Mouse (Mus musculus) forebrain, embryonic 13.5 days (tissue): ENCODE measurements around the gene Fdx1l. TPM values are rescaled to one million over a fixed set of nuclear protein-coding genes. Genes with fewer than 3 reads are reported as not detected.

Experiments used
- ATAC-seq: fragments of 200-750 bp; cut with Nextera tagmentation; 2 replicates; pipeline ENCODE4 v1.8.0; 2017
- H3K27ac ChIP-seq: fragments of 300-500 bp; sonication (generic); 2 replicates; pipeline ENCODE4 v1.5.1; 2015; ENCODE audit warnings: inconsistent platforms, mild to moderate bottlenecking, moderate library complexity
- H3K27me3 ChIP-seq: fragments of 300-500 bp; sonication (generic); 2 replicates; pipeline ENCODE4 v1.6.1; 2015; ENCODE audit warnings: mild to moderate bottlenecking, inconsistent platforms
- H3K36me3 ChIP-seq: fragments of 300-500 bp; sonication (generic); 2 replicates; pipeline ENCODE4 v1.6.1; 2015; ENCODE audit warnings: mild to moderate bottlenecking, inconsistent platforms; ENCODE audit not compliant: poor library complexity, severe bottlenecking
- H3K4me1 ChIP-seq: fragments of 300-500 bp; sonication (generic); 2 replicates; pipeline ENCODE4 v1.6.1; 2015; ENCODE audit warnings: inconsistent platforms
- H3K4me2 ChIP-seq: fragments of 300-500 bp; sonication (generic); 2 replicates; pipeline ENCODE4 v1.6.1; 2015; ENCODE audit warnings: inconsistent platforms, mild to moderate bottlenecking, moderate library complexity
- H3K4me3 ChIP-seq: fragments of 300-500 bp; sonication (generic); 2 replicates; pipeline ENCODE4 v1.5.1; 2015; ENCODE audit warnings: mild to moderate bottlenecking, inconsistent platforms
- H3K9ac ChIP-seq: fragments of 300-500 bp; sonication (generic); 2 replicates; pipeline ENCODE4 v1.6.1; 2015; ENCODE audit warnings: mild to moderate bottlenecking, inconsistent platforms
- H3K9me3 ChIP-seq: fragments of 300-500 bp; sonication (generic); replicated peaks from 2 replicates; pipeline ENCODE4 v1.6.1; 2016; ENCODE audit warnings: inconsistent platforms
- WGBS: fragments of 180-500 bp; shearing (Covaris S2); methylation state at CpG from one replicate; pipeline ENCODE4 v1.1.7; 2015; 5-methylcytosine and 5-hydroxymethylcytosine counted together
- polyA plus RNA-seq: library from polyadenylated mRNA; unstranded; fragments of >200 nt; fragmentation: Nextera tagmentation; extraction: Ambion mirVana; gene quantifications from 2 replicates; pipeline ENCODE4 v1.2.1, GENCODE M21; 2015

The Fdx1l gene
- polyA plus RNA-seq, 1 experiment from 2014 or later = 46.0 TPM

GRCm38 (mm10) chr9:21097793-21098192 lies 24.4 kb upstream of the Fdx1l start:
- H3K27me3 ChIP-seq = no peaks in the 10 kb centered on the region
- no peak overlapping the region for H3K27ac ChIP-seq
- ATAC-seq = no peak
- H3K36me3 ChIP-seq = 0 out of 2 replicates have a peak, but pooled peaks cover 3% of the 10 kb centered on the region
- H3K9me3 ChIP-seq = no peaks in the 10 kb centered on the region
- H3K4me2 ChIP-seq = no peak overlapping the region
- no peaks in the 10 kb centered on the region for H3K4me1 ChIP-seq
- WGBS = 89% methylated on average over 8 of the region's 8 CpGs
- no peak overlapping the region for H3K9ac ChIP-seq
- H3K4me3 ChIP-seq = no peak overlapping the region

GRCm38 (mm10) chr9:21095958-21096357 lies 22.5 kb upstream of the Fdx1l start:
- WGBS = 56% methylated on average over 4 of the region's 4 CpGs
- H3K4me3 ChIP-seq = no peak overlapping the region

GRCm38 (mm10) chr9:21093423-21093822 lies 20.0 kb upstream of the Fdx1l start:
- Histone ChIP-seq H3K4me2 (no peak overlapping the region), H3K4me3 (no peak overlapping the region), H3K9ac (no peak overlapping the region), H3K27ac (no peak overlapping the region), H3K9me3 (no peaks in the 10 kb centered on the region), H3K27me3 (no peaks in the 10 kb centered on the region), H3K36me3 (peaks cover 21% of the 10 kb centered on the region), H3K4me1 (peaks cover 20% of the 10 kb centered on the region)
- WGBS = 96% methylated on average over 9 of the region's 9 CpGs
- ATAC-seq = no peak

More at GRCm38 (mm10) chr9:21095958-21096357, 22.5 kb upstream of the Fdx1l start:
- Histone ChIP-seq H3K9me3 (no peaks in the 10 kb centered on the region), H3K4me2 (no peak overlapping the region), H3K9ac (peak overlapping the region; percentile 16; the same call in 1 of the 2 replicates), H3K27ac (no peak overlapping the region), H3K36me3 (no peaks in the 10 kb centered on the region), H3K27me3 (no peaks in the 10 kb centered on the region), H3K4me1 (peaks cover 2% of the 10 kb centered on the region)
- no peak for ATAC-seq

- peak; percentile 100 for ATAC-seq
- H3K4me2 ChIP-seq = peak within 1 kb of the TSS; percentile 91
- peak within 1 kb of the TSS; percentile 78 for H3K9ac ChIP-seq
- H3K9me3 ChIP-seq = no peaks in the 10 kb centered on the region
- H3K27me3 ChIP-seq = no peaks in the 10 kb centered on the region
- under 1% methylated on average over 54 of the region's 54 CpGs for WGBS
- peaks cover 20% of the 10 kb centered on the region for H3K4me1 ChIP-seq
- peak within 1 kb of the TSS; percentile 85 for H3K27ac ChIP-seq
- H3K4me3 ChIP-seq = peak within 1 kb of the TSS; percentile 70
- peaks cover 37% of the 10 kb centered on the region for H3K36me3 ChIP-seq
Observed at GRCm38 (mm10) chr9:21091707-21092320, 18.4 kb upstream of the Fdx1l start, which contains the start of the genes Gm38431 and Raver1. Gene Gm38431 (minus strand): TSS chr9:21091997. Gene Raver1 (minus strand): TSS chr9:21092008.

GRCm38 (mm10) chr9:21090972-21091706 lies 17.7 kb upstream of the Fdx1l start:
- peak overlapping the region; percentile 78 for H3K9ac ChIP-seq
- peak overlapping the region; percentile 70 for H3K4me3 ChIP-seq
- peaks cover 20% of the 10 kb centered on the region for H3K4me1 ChIP-seq
- peaks cover 44% of the 10 kb centered on the region for H3K36me3 ChIP-seq
- peak overlapping the region; percentile 85 for H3K27ac ChIP-seq
- no peaks in the 10 kb centered on the region for H3K9me3 ChIP-seq
- no peak for ATAC-seq
- H3K4me2 ChIP-seq = peak overlapping the region; percentile 91
- H3K27me3 ChIP-seq = no peaks in the 10 kb centered on the region
- WGBS = 3% methylated on average over 24 of the region's 24 CpGs

GRCm38 (mm10) chr9:21090537-21090936 lies 17.1 kb upstream of the Fdx1l start:
- ATAC-seq = no peak
- no peaks in the 10 kb centered on the region for H3K9me3 ChIP-seq
- no peaks in the 10 kb centered on the region for H3K27me3 ChIP-seq
- no peak overlapping the region; the same call in 1 of the 2 replicates for H3K27ac ChIP-seq
- H3K36me3 ChIP-seq = peaks cover 50% of the 10 kb centered on the region
- H3K4me1 ChIP-seq = peaks cover 20% of the 10 kb centered on the region
- H3K4me2 ChIP-seq = peak overlapping the region; percentile 91
- peak overlapping the region; percentile 70 for H3K4me3 ChIP-seq
- 93% methylated on average over 1 of the region's 1 CpGs for WGBS
- peak overlapping the region; percentile 78 for H3K9ac ChIP-seq

- no peaks in the 10 kb centered on the region for H3K4me1 ChIP-seq
- H3K4me2 ChIP-seq = no peak overlapping the region
- 75% methylated on average over 3 of the region's 3 CpGs for WGBS
- H3K27ac ChIP-seq = no peak overlapping the region
- ATAC-seq = no peak
- no peak overlapping the region for H3K4me3 ChIP-seq
- no peak overlapping the region for H3K9ac ChIP-seq
- H3K9me3 ChIP-seq = no peaks in the 10 kb centered on the region
- H3K27me3 ChIP-seq = no peaks in the 10 kb centered on the region
- H3K36me3 ChIP-seq = peaks cover 94% of the 10 kb centered on the region
Observed at GRCm38 (mm10) chr9:21083324-21083723, 9.9 kb upstream of the Fdx1l start.

- Histone ChIP-seq H3K9me3 (no peaks in the 10 kb centered on the region), H3K27me3 (no peaks in the 10 kb centered on the region), H3K9ac (no peak overlapping the region), H3K4me3 (no peak overlapping the region), H3K4me2 (no peak overlapping the region), H3K4me1 (no peaks in the 10 kb centered on the region), H3K27ac (no peak overlapping the region), H3K36me3 (peaks cover 94% of the 10 kb centered on the region)
- no peak for ATAC-seq
- 90% methylated on average over 9 of the region's 9 CpGs for WGBS
Observed at GRCm38 (mm10) chr9:21081127-21081526, 7.7 kb upstream of the Fdx1l start.

- H3K4me3 ChIP-seq = no peak overlapping the region
- H3K4me1 ChIP-seq = peaks cover 18% of the 10 kb centered on the region
- H3K9me3 ChIP-seq = no peaks in the 10 kb centered on the region
- H3K27ac ChIP-seq = no peak overlapping the region
- no peaks in the 10 kb centered on the region for H3K27me3 ChIP-seq
- no peak overlapping the region for H3K4me2 ChIP-seq
- H3K9ac ChIP-seq = no peak overlapping the region
- 90% methylated on average over 3 of the region's 3 CpGs for WGBS
- no peak for ATAC-seq
- peaks cover 67% of the 10 kb centered on the region for H3K36me3 ChIP-seq
Observed at GRCm38 (mm10) chr9:21075625-21076024, 2.2 kb upstream of the Fdx1l start.

- WGBS = 90% methylated on average over 1 of the region's 1 CpGs
Observed at GRCm38 (mm10) chr9:21074173-21074572, 759 bp upstream of the Fdx1l start.

GRCm38 (mm10) chr9:21072641-21073040 lies 773 bp downstream of the Fdx1l start:
- Histone ChIP-seq H3K9ac (peak overlapping the region; percentile 87), H3K27ac (no peak overlapping the region), H3K4me2 (peak overlapping the region; percentile 91), H3K36me3 (peaks cover 41% of the 10 kb centered on the region), H3K4me1 (peaks cover 18% of the 10 kb centered on the region), H3K9me3 (no peaks in the 10 kb centered on the region), H3K4me3 (peak overlapping the region; percentile 86), H3K27me3 (no peaks in the 10 kb centered on the region)
- peak; percentile 16 for ATAC-seq
- 11% methylated on average over 4 of the region's 4 CpGs for WGBS

More at GRCm38 (mm10) chr9:21074173-21074572, 759 bp upstream of the Fdx1l start:
- no peak overlapping the region for H3K4me3 ChIP-seq
- no peak overlapping the region for H3K9ac ChIP-seq
- no peaks in the 10 kb centered on the region for H3K9me3 ChIP-seq
- H3K4me1 ChIP-seq = peaks cover 18% of the 10 kb centered on the region
- H3K27me3 ChIP-seq = no peaks in the 10 kb centered on the region
- H3K36me3 ChIP-seq = peaks cover 52% of the 10 kb centered on the region
- no peak for ATAC-seq
- 0 out of 2 replicates have a peak overlapping the region, but pooled peaks have one; percentile 91 for H3K4me2 ChIP-seq
- no peak overlapping the region for H3K27ac ChIP-seq

GRCm38 (mm10) chr9:21067006-21067684 lies 6.3 kb downstream of the Fdx1l start, which contains the start of gene Zglp1:
Gene Zglp1 (minus strand): TSS chr9:21067093.
- no peak for ATAC-seq
- Histone ChIP-seq H3K27ac (no peak within 1 kb of the TSS), H3K9ac (no peak within 1 kb of the TSS), H3K4me3 (no peak within 1 kb of the TSS), H3K4me1 (peaks cover 5% of the 10 kb centered on the region; the same call in 1 of the 2 replicates), H3K9me3 (no peaks in the 10 kb centered on the region), H3K36me3 (peaks cover 55% of the 10 kb centered on the region), H3K27me3 (no peaks in the 10 kb centered on the region), H3K4me2 (no peak within 1 kb of the TSS)
- 87% methylated on average over 26 of the region's 27 CpGs for WGBS
